Mouse (Mus musculus): ENCODE measurements around the gene Tor3a. TPM values are rescaled to one million over a fixed set of nuclear protein-coding genes. Genes with fewer than 3 reads are reported as not detected.

Gene Tor3a
- total RNA-seq, 1 experiment from 2014 or later: 16.1 TPM

Other genes with a start within 250 kb of the Tor3a start
- 21.6 and 29.6 TPM in 2 replicates for gene Soat1, start 200.0 kb downstream of the Tor3a start, total RNA-seq (2017)
- 17.3 and 21.4 TPM in 2 replicates for gene Gm10031, start 150.3 kb downstream of the Tor3a start, total RNA-seq (2017)
- 19.7 and 21.1 TPM in 2 replicates for gene Abl2, start 115.6 kb downstream of the Tor3a start, total RNA-seq (2017)
- 35.0 and 35.9 TPM in 2 replicates for gene Fam20b, start 44.7 kb upstream of the Tor3a start, total RNA-seq (2017)
- gene Angptl1, start 164.2 kb upstream of the Tor3a start, total RNA-seq (2017): not detected in 2 replicates

All from common myeloid progenitor, adult 5-6 weeks (primary cell).